Mouse (Mus musculus) G1E-ER4 (cell line): Measurements from ENCODE around the gene Spam1. TPM values are rescaled to one million over a fixed set of nuclear protein-coding genes. Genes with fewer than 3 reads are reported as not detected.

Source experiments
- GATA1 ChIP-seq: IDR thresholded peaks from one replicate; pipeline ENCODE4 v1.8.0; 2012; ENCODE audit warnings: low read length, inconsistent platforms
- polyA plus RNA-seq: library from polyadenylated mRNA; stranded (reverse); fragments of >175 nt; gene quantifications from 2 replicates; pipeline ENCODE4 v1.2.3, GENCODE M21; 2012

The Spam1 gene
- polyA plus RNA-seq: not detected in 2 replicates

GRCm38 (mm10) chr6:24790888-24791287 is at the start of gene Spam1:
Gene Spam1 (plus strand): TSS chr6:24791188.
- TF ChIP-seq GATA1: no peak

- TF ChIP-seq GATA1: no peak
Observed at GRCm38 (mm10) chr6:24748029-24748428, 43.0 kb upstream of the Spam1 start, which contains the start of gene Hyal4. Gene Hyal4 (plus strand): TSS chr6:24748329.

- no peak for TF ChIP-seq GATA1
Observed at GRCm38 (mm10) chr6:24759281-24759680, 31.7 kb upstream of the Spam1 start.

- no peak for TF ChIP-seq GATA1
Observed at GRCm38 (mm10) chr6:24766261-24766660, 24.7 kb upstream of the Spam1 start.

- TF ChIP-seq GATA1: no peak
Observed at GRCm38 (mm10) chr6:24779182-24779581, 11.8 kb upstream of the Spam1 start.

GRCm38 (mm10) chr6:24822070-24822469 is 31.1 kb downstream of the Spam1 start:
- no peak for TF ChIP-seq GATA1

Other genes starting within 250 kb of the Spam1 start
- not detected in 2 replicates for gene Lmod2, start 193.4 kb upstream of the Spam1 start, polyA plus RNA-seq
- 35.7 and 42.4 TPM in 2 replicates for gene Wasl, start 126.2 kb upstream of the Spam1 start, polyA plus RNA-seq
- gene Hyal6, start 57.9 kb upstream of the Spam1 start, polyA plus RNA-seq: not detected in 2 replicates
- not detected in 2 replicates for gene Hyal4, start 42.9 kb upstream of the Spam1 start, polyA plus RNA-seq
- gene Hyal5, start 66.8 kb downstream of the Spam1 start, polyA plus RNA-seq: not detected in 2 replicates
- gene Tmem229a, start 165.1 kb downstream of the Spam1 start, polyA plus RNA-seq: not detected in 2 replicates